Mouse (Mus musculus) embryonic facial prominence, embryonic 15.5 days (tissue): Measurements from ENCODE around the gene Cenpn. TPM values are rescaled to one million over a fixed set of nuclear protein-coding genes. Genes with fewer than 3 reads are reported as not detected.

Experiments
- ATAC-seq: fragments of 200-750 bp; cut with Nextera tagmentation; 2 replicates; pipeline ENCODE4 v1.8.0; 2017; ENCODE audit warnings: low read depth, moderate TSS enrichment; ENCODE audit not compliant: insufficient number of reproducible peaks, low FRiP score, low TSS enrichment
- H3K27ac ChIP-seq: fragments of 300-500 bp; sonication (generic); replicated peaks from 2 replicates; pipeline ENCODE4 v1.5.1; 2015; ENCODE audit warnings: mild to moderate bottlenecking, inconsistent platforms
- H3K27me3 ChIP-seq: fragments of 300-500 bp; sonication (generic); 2 replicates; pipeline ENCODE4 v1.6.1; 2015; ENCODE audit warnings: inconsistent platforms
- H3K36me3 ChIP-seq: fragments of 300-500 bp; sonication (generic); 2 replicates; pipeline ENCODE4 v1.6.1; 2015; ENCODE audit warnings: mild to moderate bottlenecking, inconsistent platforms
- H3K4me1 ChIP-seq: fragments of 300-500 bp; sonication (generic); 2 replicates; pipeline ENCODE4 v1.6.1; 2015; ENCODE audit warnings: inconsistent platforms
- H3K4me2 ChIP-seq: fragments of 300-500 bp; sonication (generic); replicated peaks from 2 replicates; pipeline ENCODE4 v1.6.1; 2015; ENCODE audit warnings: mild to moderate bottlenecking, inconsistent platforms
- H3K4me3 ChIP-seq: fragments of 300-500 bp; sonication (generic); replicated peaks from 2 replicates; pipeline ENCODE4 v1.5.1; 2015; ENCODE audit warnings: mild to moderate bottlenecking, inconsistent platforms
- H3K9ac ChIP-seq: fragments of 300-500 bp; sonication (generic); 2 replicates; pipeline ENCODE4 v1.6.1; 2015; ENCODE audit warnings: inconsistent platforms
- H3K9me3 ChIP-seq: fragments of 300-500 bp; sonication (generic); replicated peaks from 2 replicates; pipeline ENCODE4 v1.6.1; 2016; ENCODE audit warnings: inconsistent platforms
- WGBS: fragments of 180-500 bp; shearing (Covaris S2); methylation state at CpG from one replicate; pipeline ENCODE4 v1.1.7; 2015; 5-methylcytosine and 5-hydroxymethylcytosine counted together
- polyA plus RNA-seq: library from polyadenylated mRNA; unstranded; fragments of >200 nt; fragmentation: Nextera tagmentation; extraction: Ambion mirVana; gene quantifications from 2 replicates; pipeline ENCODE4 v1.2.1, GENCODE M21; 2015

Gene Cenpn
- polyA plus RNA-seq, 1 experiment from 2014 or later = 27.7 TPM

GRCm38 (mm10) chr8:116942284-116943058 lies 20.9 kb downstream of the Cenpn start:
- no peak overlapping the region for H3K27ac ChIP-seq
- no peak overlapping the region for H3K4me3 ChIP-seq
- H3K27me3 ChIP-seq = no peaks in the 10 kb centered on the region
- WGBS = 75% methylated on average over 12 of the region's 12 CpGs
- no peaks in the 10 kb centered on the region for H3K9me3 ChIP-seq
- H3K4me2 ChIP-seq = peak overlapping the region; percentile 96
- no peak for ATAC-seq
- H3K9ac ChIP-seq = no peak overlapping the region
- H3K36me3 ChIP-seq = peaks cover 7% of the 10 kb centered on the region
- peaks cover 13% of the 10 kb centered on the region for H3K4me1 ChIP-seq

GRCm38 (mm10) chr8:116943161-116943554 lies 21.6 kb downstream of the Cenpn start, which contains the start of gene Atmin:
Gene Atmin (plus strand): TSS chr8:116943393.
- Histone ChIP-seq H3K9ac (peak within 1 kb of the TSS; percentile 97), H3K9me3 (no peaks in the 10 kb centered on the region), H3K36me3 (0 out of 2 replicates have a peak, but pooled peaks cover 1% of the 10 kb centered on the region), H3K4me3 (peak within 1 kb of the TSS; percentile 95), H3K4me2 (peak within 1 kb of the TSS; percentile 96), H3K4me1 (peaks cover 13% of the 10 kb centered on the region), H3K27me3 (no peaks in the 10 kb centered on the region), H3K27ac (peak within 1 kb of the TSS; percentile 44; the same call in 1 of the 2 replicates)
- ATAC-seq = peak; percentile 88
- WGBS = under 1% methylated on average over 40 of the region's 46 CpGs

- ATAC-seq = peak; percentile 67; the same call in 1 of the 2 replicates
- Histone ChIP-seq H3K4me3 (peak overlapping the region; percentile 95), H3K27ac (peak overlapping the region; percentile 44; the same call in 1 of the 2 replicates), H3K36me3 (no peaks in the 10 kb centered on the region), H3K4me1 (peaks cover 13% of the 10 kb centered on the region), H3K27me3 (no peaks in the 10 kb centered on the region), H3K9ac (peak overlapping the region; percentile 97), H3K4me2 (peak overlapping the region; percentile 96), H3K9me3 (no peaks in the 10 kb centered on the region)
- WGBS = under 1% methylated on average over 55 of the region's 62 CpGs
Observed at GRCm38 (mm10) chr8:116943555-116944384, 22.2 kb downstream of the Cenpn start.

DNA sequence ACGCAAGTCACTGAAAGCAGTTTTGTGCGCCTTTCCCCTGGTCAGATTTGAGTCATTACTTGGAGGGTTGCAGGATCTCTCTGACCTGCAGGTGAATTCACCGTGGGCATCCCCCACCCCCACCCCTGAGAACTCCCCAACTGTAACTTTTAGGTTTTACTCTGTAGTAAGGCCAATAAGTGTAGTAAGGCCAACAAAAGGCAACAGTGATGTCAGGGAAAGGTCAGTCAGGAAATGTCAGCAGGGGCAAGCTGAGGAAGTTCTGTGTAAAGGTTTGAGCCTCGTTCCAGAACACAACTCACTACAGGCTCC lies 22.8 kb downstream of the Cenpn start:
- Histone ChIP-seq H3K4me1 (peaks cover 13% of the 10 kb centered on the region), H3K4me2 (peak overlapping the region; percentile 96), H3K27ac (no peak overlapping the region), H3K9me3 (no peaks in the 10 kb centered on the region), H3K9ac (peak overlapping the region; percentile 2; the same call in 1 of the 2 replicates), H3K27me3 (no peaks in the 10 kb centered on the region), H3K36me3 (no peaks in the 10 kb centered on the region), H3K4me3 (peak overlapping the region; percentile 95)
- 9% methylated on average over 4 of the region's 4 CpGs for WGBS
- no peak for ATAC-seq

- Histone ChIP-seq H3K9ac (no peak overlapping the region), H3K4me3 (no peak overlapping the region), H3K4me1 (peaks cover 13% of the 10 kb centered on the region), H3K9me3 (no peaks in the 10 kb centered on the region), H3K36me3 (no peaks in the 10 kb centered on the region), H3K27me3 (no peaks in the 10 kb centered on the region), H3K27ac (no peak overlapping the region), H3K4me2 (no peak overlapping the region)
- WGBS = 74% methylated on average over 9 of the region's 9 CpGs
- ATAC-seq = no peak
Observed at GRCm38 (mm10) chr8:116945169-116945910, 23.8 kb downstream of the Cenpn start.

GRCm38 (mm10) chr8:116946268-116946838 lies 24.8 kb downstream of the Cenpn start:
- no peak for ATAC-seq
- Histone ChIP-seq H3K36me3 (no peaks in the 10 kb centered on the region), H3K9me3 (no peaks in the 10 kb centered on the region), H3K4me3 (no peak overlapping the region), H3K4me2 (no peak overlapping the region), H3K27ac (no peak overlapping the region), H3K4me1 (peaks cover 17% of the 10 kb centered on the region), H3K9ac (no peak overlapping the region), H3K27me3 (no peaks in the 10 kb centered on the region)
- WGBS = 79% methylated on average over 21 of the region's 21 CpGs

- Histone ChIP-seq H3K27ac (no peak overlapping the region), H3K4me2 (no peak overlapping the region), H3K9ac (no peak overlapping the region), H3K9me3 (no peaks in the 10 kb centered on the region), H3K36me3 (no peaks in the 10 kb centered on the region), H3K4me3 (no peak overlapping the region), H3K27me3 (no peaks in the 10 kb centered on the region), H3K4me1 (peaks cover 18% of the 10 kb centered on the region)
- no peak for ATAC-seq
- WGBS = 87% methylated on average over 6 of the region's 6 CpGs
Observed at GRCm38 (mm10) chr8:116946851-116947250, 25.3 kb downstream of the Cenpn start.

GRCm38 (mm10) chr8:116947589-116947988 lies 26.1 kb downstream of the Cenpn start:
- H3K9ac ChIP-seq = no peak overlapping the region
- no peak overlapping the region for H3K27ac ChIP-seq
- WGBS = 85% methylated on average over 7 of the region's 7 CpGs
- H3K9me3 ChIP-seq = no peaks in the 10 kb centered on the region
- H3K4me1 ChIP-seq = peaks cover 18% of the 10 kb centered on the region
- ATAC-seq = no peak
- no peaks in the 10 kb centered on the region for H3K27me3 ChIP-seq
- H3K4me2 ChIP-seq = no peak overlapping the region
- H3K36me3 ChIP-seq = no peaks in the 10 kb centered on the region
- H3K4me3 ChIP-seq = no peak overlapping the region

- no peak overlapping the region for H3K4me2 ChIP-seq
- no peak overlapping the region for H3K4me3 ChIP-seq
- WGBS = 44% methylated on average over 5 of the region's 5 CpGs
- H3K9me3 ChIP-seq = no peaks in the 10 kb centered on the region
- peaks cover 35% of the 10 kb centered on the region for H3K36me3 ChIP-seq
- no peaks in the 10 kb centered on the region for H3K27me3 ChIP-seq
- no peak for ATAC-seq
- no peak overlapping the region for H3K27ac ChIP-seq
- H3K4me1 ChIP-seq = peaks cover 5% of the 10 kb centered on the region; the same call in 1 of the 2 replicates
- no peak overlapping the region for H3K9ac ChIP-seq
Observed at GRCm38 (mm10) chr8:116951369-116951768, 29.8 kb downstream of the Cenpn start.

DNA sequence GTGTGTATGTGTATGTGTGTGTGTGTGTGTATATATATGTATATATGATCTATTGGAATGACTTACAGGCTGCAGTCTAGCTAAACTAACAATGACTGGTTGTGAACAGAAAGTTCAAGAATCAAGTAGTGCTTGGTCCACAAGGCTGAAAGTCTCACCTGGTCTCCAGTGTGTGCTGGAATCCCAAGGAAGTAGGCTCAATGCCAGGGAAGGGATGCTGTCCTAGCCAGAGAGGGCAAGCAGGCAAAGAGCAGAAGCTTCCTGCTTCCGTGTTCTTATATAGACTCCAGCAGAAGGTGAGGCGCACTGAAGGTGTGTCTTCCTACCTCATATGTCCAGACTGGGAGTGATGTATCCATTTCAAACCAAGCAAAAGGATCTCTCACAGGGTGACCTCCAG lies 30.2 kb downstream of the Cenpn start:
- peaks cover 5% of the 10 kb centered on the region; the same call in 1 of the 2 replicates for H3K4me1 ChIP-seq
- no peak for ATAC-seq
- no peak overlapping the region for H3K9ac ChIP-seq
- H3K4me3 ChIP-seq = no peak overlapping the region
- H3K27ac ChIP-seq = no peak overlapping the region
- H3K27me3 ChIP-seq = no peaks in the 10 kb centered on the region
- 90% methylated on average over 2 of the region's 2 CpGs for WGBS
- H3K4me2 ChIP-seq = no peak overlapping the region
- no peaks in the 10 kb centered on the region for H3K9me3 ChIP-seq
- H3K36me3 ChIP-seq = peaks cover 40% of the 10 kb centered on the region
